Mouse (Mus musculus) bone marrow, adult 2 months (tissue): ENCODE measurements around the gene Mrvi1.

ENCODE experiments used
- CTCF ChIP-seq: fragments of 200-500 bp; IDR thresholded peaks from 2 replicates; pipeline ENCODE4 v1.5.1; 2011; ENCODE audit warnings: low read length, control low read depth; ENCODE audit not compliant: control insufficient read depth, insufficient read depth
- POLR2A ChIP-seq: fragments of 200-500 bp; IDR thresholded peaks from 2 replicates; pipeline ENCODE4 v1.6.1; 2011; ENCODE audit warnings: low read depth, mild to moderate bottlenecking, control low read depth, low read length, borderline replicate concordance; ENCODE audit not compliant: control insufficient read depth

- no peak for TF ChIP-seq POLR2A
- TF ChIP-seq CTCF, result no peak
Measured at GRCm38 (mm10) chr7:110988081-110988480, 5.8 kb upstream of the Mrvi1 start.
